Mouse (Mus musculus) MEL (cell line): Measurements from ENCODE around the gene Utrn. TPM values are rescaled to one million over a fixed set of nuclear protein-coding genes. Genes with fewer than 3 reads are reported as not detected.
A peak's percentile ranks its signal among the peaks of the same experiment; 100 is the strongest.

ENCODE experiments used
- DNase-seq: peaks from one replicate; pipeline ENCODE4 v3.0.0; 2011; ENCODE audit warnings: low read depth, low spot score
- H3K27ac ChIP-seq: 2 replicates; pipeline ENCODE4 v1.5.1; 2012; ENCODE audit warnings: low read depth, mild to moderate bottlenecking, control low read depth, low read length, moderate library complexity; ENCODE audit not compliant: control insufficient read depth
- H3K27me3 ChIP-seq, 2 experiments: fragments of 150-350 bp in 1 of 2; sonication (generic) in 1 of 2; 2 replicates each; pipeline ENCODE4 v1.6.1; 2012; ENCODE audit warnings: low read length in 2 of 2, mild to moderate bottlenecking in 2 of 2, improper control_type of control experiment in 1 of 2, moderate library complexity in 1 of 2; ENCODE audit not compliant: insufficient read depth in 2 of 2, control insufficient read depth in 1 of 2
- H3K36me3 ChIP-seq, 2 experiments: 2 replicates each; pipeline ENCODE4 v1.6.1; 2012 to 2014; ENCODE audit warnings: low read length in 2 of 2, improper control_type of control experiment in 1 of 2, inconsistent platforms in 1 of 2, mild to moderate bottlenecking in 1 of 2; ENCODE audit not compliant: insufficient read depth in 2 of 2, control insufficient read depth in 1 of 2
- H3K4me1 ChIP-seq, 2 experiments: fragments of 150-350 bp in 1 of 2; sonication (generic) in 1 of 2; 2 replicates each; pipeline ENCODE4 v1.6.1; 2012; ENCODE audit warnings: low read length in 2 of 2, improper control_type of control experiment in 1 of 2, mild to moderate bottlenecking in 1 of 2; ENCODE audit not compliant: insufficient read depth in 2 of 2, control insufficient read depth in 1 of 2
- H3K4me3 ChIP-seq, 2 experiments: fragments of 150-350 bp in 1 of 2; sonication (generic) in 1 of 2; 2 replicates each; pipeline ENCODE4 v1.5.1; 2012; ENCODE audit warnings: low read depth in 2 of 2, low read length in 2 of 2, mild to moderate bottlenecking in 2 of 2, moderate library complexity in 2 of 2, control low read depth in 1 of 2, improper control_type of control experiment in 1 of 2; ENCODE audit not compliant: control insufficient read depth in 1 of 2, insufficient read depth in 1 of 2
- H3K79me2 ChIP-seq: 2 replicates; pipeline ENCODE4 v1.6.1; 2012; ENCODE audit warnings: mild to moderate bottlenecking, low read length, moderate library complexity; ENCODE audit not compliant: control insufficient read depth, poor library complexity, insufficient read depth
- H3K9ac ChIP-seq: 2 replicates; pipeline ENCODE4 v1.6.1; 2012; ENCODE audit warnings: low read depth, mild to moderate bottlenecking, control low read depth, low read length, moderate library complexity; ENCODE audit not compliant: control insufficient read depth, poor library complexity, severe bottlenecking
- H3K9me3 ChIP-seq: fragments of 150-350 bp; sonication (generic); replicated peaks from 2 replicates; pipeline ENCODE4 v1.6.1; 2012; ENCODE audit warnings: mild to moderate bottlenecking, low read length, improper control_type of control experiment, moderate library complexity; ENCODE audit not compliant: insufficient read depth
- CTCF ChIP-seq, 3 experiments: IDR thresholded peaks in 2 of 3; conservative IDR thresholded peaks in 1 of 3; 2 replicates each; pipeline ENCODE4 v1.5.1; 2011 to 2012; ENCODE audit warnings: low read length in 3 of 3, low read depth in 2 of 3, mild to moderate bottlenecking in 2 of 3, improper control_type of control experiment in 1 of 3, inconsistent platforms in 1 of 3, mixed read lengths in 1 of 3, moderate library complexity in 1 of 3; ENCODE audit not compliant: control insufficient read depth in 1 of 3, insufficient read depth in 1 of 3, poor library complexity in 1 of 3, severe bottlenecking in 1 of 3
- EP300 ChIP-seq, 2 experiments: IDR thresholded peaks; 2 replicates each; pipeline ENCODE4 v1.6.1; 2011; ENCODE audit warnings: improper control_type of control experiment in 2 of 2, low read length in 2 of 2, low read depth in 1 of 2, mild to moderate bottlenecking in 1 of 2
- ETS1 ChIP-seq: IDR thresholded peaks from 2 replicates; pipeline ENCODE4 v1.6.1; 2012; ENCODE audit warnings: low read depth, mild to moderate bottlenecking, inconsistent platforms, low read length, improper control_type of control experiment, moderate library complexity
- GATA1 ChIP-seq: IDR thresholded peaks from 2 replicates; pipeline ENCODE4 v1.6.1; 2011; ENCODE audit warnings: low read depth, low read length, improper control_type of control experiment
- MAX ChIP-seq: IDR thresholded peaks from 2 replicates; pipeline ENCODE4 v1.6.1; 2011; ENCODE audit warnings: low read length, improper control_type of control experiment
- MEF2A ChIP-seq: IDR thresholded peaks from 2 replicates; pipeline ENCODE4 v1.6.1; 2014; ENCODE audit warnings: low read depth, mild to moderate bottlenecking, inconsistent platforms, low read length, improper control_type of control experiment; ENCODE audit not compliant: poor library complexity, insufficient replicate concordance, severe bottlenecking; ENCODE audit errors: extremely low read depth
- NRF1 ChIP-seq: IDR thresholded peaks from 2 replicates; pipeline ENCODE4 v1.6.1; 2014; ENCODE audit warnings: low read depth, mild to moderate bottlenecking, inconsistent platforms, low read length, improper control_type of control experiment, moderate library complexity; ENCODE audit not compliant: poor library complexity, insufficient read depth, severe bottlenecking
- TCF12 ChIP-seq: IDR thresholded peaks from 2 replicates; pipeline ENCODE4 v1.6.1; 2014; ENCODE audit warnings: low read depth, mild to moderate bottlenecking, inconsistent platforms, low read length, improper control_type of control experiment, moderate library complexity
- UBTF ChIP-seq: IDR thresholded peaks from 2 replicates; pipeline ENCODE4 v1.6.1; 2012; ENCODE audit warnings: low read depth, mild to moderate bottlenecking, inconsistent platforms, low read length, improper control_type of control experiment, moderate library complexity, borderline replicate concordance; ENCODE audit not compliant: insufficient read depth
- ZC3H11A ChIP-seq: IDR thresholded peaks from 2 replicates; pipeline ENCODE4 v1.6.1; 2012; ENCODE audit warnings: low read depth, mild to moderate bottlenecking, inconsistent platforms, low read length, improper control_type of control experiment
- polyA plus RNA-seq, 2 experiments: library from polyadenylated mRNA; stranded (reverse) in 1 of 2; unstranded in 1 of 2; fragments of >175 nt in 1 of 2; fragments of >200 nt in 1 of 2; gene quantifications; 2 replicates each; pipeline versions ENCODE4 v1.2.1 to v1.2.4; 2012; ENCODE audit warnings: low replicate concordance in 2 of 2, low read depth in 1 of 2; ENCODE audit not compliant: insufficient read length in 2 of 2, insufficient read depth in 1 of 2, missing spikeins in 1 of 2
- total RNA-seq: library from RNA; depleted of rRNA; stranded (reverse); fragments of 300-350 nt; gene quantifications from 2 replicates; pipeline ENCODE4 v1.2.3, GENCODE M21; 2012

Utrn gene
- total and polyA plus RNA-seq, 3 experiments = 2.3 to 4.3 TPM; not detected in 1

DNA sequence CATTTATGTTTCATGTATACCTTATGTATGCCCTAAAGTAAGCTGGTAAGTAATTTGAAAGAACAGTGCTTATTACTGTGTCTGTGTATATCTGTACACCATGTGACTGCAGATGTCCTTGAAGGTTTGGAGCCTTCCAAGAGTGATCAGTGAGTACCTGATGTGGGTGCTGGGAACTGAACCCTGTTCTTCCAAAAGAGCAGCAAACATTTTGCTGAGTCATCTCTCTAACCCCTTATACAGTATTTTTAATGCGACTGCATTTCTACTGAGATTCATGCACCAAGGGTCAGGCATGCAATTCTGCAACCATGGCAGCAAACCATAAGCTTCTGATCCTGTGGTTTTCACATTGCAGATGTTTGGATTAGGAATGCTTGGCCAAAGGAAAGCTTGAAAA lies 412.3 kb downstream of the Utrn start:
- no peak for DNase-seq
- no peaks in the 10 kb centered on the region for H3K9me3 ChIP-seq
- no peak overlapping the region for H3K4me3 ChIP-seq
- H3K79me2 ChIP-seq = no peaks in the 10 kb centered on the region
- no peaks in the 10 kb centered on the region for H3K27me3 ChIP-seq
- no peaks in the 10 kb centered on the region for H3K4me1 ChIP-seq
- no peaks in the 10 kb centered on the region for H3K36me3 ChIP-seq
- TF ChIP-seq UBTF = no peak
- TF ChIP-seq CTCF (IDR thresholded peaks at IDR 0.05 in 2 of 3, conservative IDR thresholded peaks at IDR 0.05 in 1 of 3; ENCODE audit: control insufficient read depth in 1 of 3, insufficient read depth in 1 of 3, low read depth in 2 of 3, low read length in 3 of 3, poor library complexity in 1 of 3, severe bottlenecking in 1 of 3) = no peak
- H3K9ac ChIP-seq = no peak overlapping the region
- no peak overlapping the region for H3K27ac ChIP-seq

GRCm38 (mm10) chr10:12452641-12453040 lies 416.5 kb downstream of the Utrn start:
- Histone ChIP-seq H3K9ac (no peak overlapping the region), H3K79me2 (no peaks in the 10 kb centered on the region), H3K36me3 (no peaks in the 10 kb centered on the region), H3K9me3 (no peaks in the 10 kb centered on the region), H3K27me3 (no peaks in the 10 kb centered on the region), H3K4me1 (no peaks in the 10 kb centered on the region), H3K4me3 (no peak overlapping the region), H3K27ac (no peak overlapping the region)
- DNase-seq = no peak
- TF ChIP-seq ETS1 (no peak), NRF1 (no peak)

GRCm38 (mm10) chr10:12444122-12444521 lies 425.0 kb downstream of the Utrn start:
- Histone ChIP-seq H3K36me3 (no peaks in the 10 kb centered on the region; a peak in 1 of 4 replicates), H3K4me1 (peaks cover 3 to 6% of the 10 kb centered on the region in 2 experiments; a peak in 2 of 4 replicates), H3K9ac (no peak overlapping the region), H3K9me3 (no peaks in the 10 kb centered on the region), H3K4me3 (no peak overlapping the region), H3K79me2 (no peaks in the 10 kb centered on the region), H3K27me3 (no peaks in the 10 kb centered on the region), H3K27ac (no peak overlapping the region)
- DNase-seq = no peak
- TF ChIP-seq MAX (no peak), ETS1 (peak; percentile 42), ZC3H11A (no peak), GATA1 (peak; percentile 49; the same call in 1 of the 2 replicates), MEF2A (no peak), TCF12 (peak; percentile 59), EP300 (IDR thresholded peaks at IDR 0.05; ENCODE audit: low read depth in 1 of 2, low read length in 2 of 2) (peak; percentile 57 to 70)
